Mouse (Mus musculus): ENCODE measurements at regions not wholly inside any gene's neighbourhood (a gene's known extent, or its start where the extent isn't known, plus 50 kb on each side); places are given as distances from the start of the nearest gene placed in this dataset.
A peak's percentile ranks its signal among the peaks of the same experiment; 100 is the strongest.

GRCm38 (mm10) chr4:87384469-87385044 is 154.3 kb upstream of the Slc24a2 start:
- DNase-seq (ENCODE audit: low spot score): no peak
- H3K27ac ChIP-seq (replicated peaks): peak overlapping the region; percentile 81
- no peaks in the 10 kb centered on the region for H3K27me3 ChIP-seq (ENCODE audit: low read depth, poor library complexity, severe bottlenecking)
- peaks cover 36% of the 10 kb centered on the region for H3K4me1 ChIP-seq
- no peaks in the 10 kb centered on the region for H3K9me3 ChIP-seq (replicated peaks)
- WGBS: 58% methylated on average over 6 of the region's 6 CpGs
- no peaks in the 10 kb centered on the region for H3K36me3 ChIP-seq
- no peak overlapping the region for H3K4me3 ChIP-seq

GRCm38 (mm10) chr4:87380716-87381115 is 150.4 kb upstream of the Slc24a2 start:
- 80% methylated on average over 5 of the region's 5 CpGs for WGBS
- H3K4me3 ChIP-seq: no peak overlapping the region
- DNase-seq (ENCODE audit: low spot score): no peak

GRCm38 (mm10) chr4:87379516-87380173 is 149.4 kb upstream of the Slc24a2 start:
- Histone ChIP-seq H3K27me3 (ENCODE audit: low read depth, poor library complexity, severe bottlenecking) (no peaks in the 10 kb centered on the region), H3K9me3 (replicated peaks) (no peaks in the 10 kb centered on the region), H3K36me3 (no peaks in the 10 kb centered on the region), H3K27ac (replicated peaks) (no peak overlapping the region), H3K4me1 (peaks cover 17% of the 10 kb centered on the region), H3K4me3 (no peak overlapping the region)
- WGBS: 76% methylated on average over 4 of the region's 4 CpGs
- no peak for DNase-seq (ENCODE audit: low spot score)

More at GRCm38 (mm10) chr4:87380716-87381115, 150.4 kb upstream of the Slc24a2 start:
- Histone ChIP-seq H3K27me3 (ENCODE audit: low read depth, poor library complexity, severe bottlenecking) (no peaks in the 10 kb centered on the region), H3K4me1 (peaks cover 28% of the 10 kb centered on the region), H3K9me3 (replicated peaks) (no peaks in the 10 kb centered on the region), H3K36me3 (no peaks in the 10 kb centered on the region), H3K27ac (replicated peaks) (no peak overlapping the region)

GRCm38 (mm10) chr4:87371960-87372359 is 141.7 kb upstream of the Slc24a2 start:
- Histone ChIP-seq H3K36me3 (no peaks in the 10 kb centered on the region), H3K4me1 (peaks cover 55% of the 10 kb centered on the region), H3K27ac (replicated peaks) (peak overlapping the region; percentile 79), H3K27me3 (ENCODE audit: low read depth, poor library complexity, severe bottlenecking) (peaks cover 21% of the 10 kb centered on the region), H3K9me3 (replicated peaks) (no peaks in the 10 kb centered on the region), H3K4me3 (no peak overlapping the region)
- WGBS: 33% methylated on average over 7 of the region's 7 CpGs
- no peak for DNase-seq (ENCODE audit: low spot score)

- WGBS: 12% methylated on average over 14 of the region's 14 CpGs
- Histone ChIP-seq H3K4me1 (peaks cover 55% of the 10 kb centered on the region), H3K4me3 (peak overlapping the region; percentile 23; the same call in 1 of the 2 replicates)
Observed at GRCm38 (mm10) chr4:87369626-87370234, 139.5 kb upstream of the Slc24a2 start.

GRCm38 (mm10) chr4:87368413-87369160 is 138.3 kb upstream of the Slc24a2 start:
- no peaks in the 10 kb centered on the region for H3K9me3 ChIP-seq (replicated peaks)
- 6% methylated on average over 20 of the region's 20 CpGs for WGBS
- peak overlapping the region; percentile 95 for H3K27ac ChIP-seq (replicated peaks)
- H3K4me1 ChIP-seq: peaks cover 53% of the 10 kb centered on the region
- H3K27me3 ChIP-seq (ENCODE audit: low read depth, poor library complexity, severe bottlenecking): peaks cover 21% of the 10 kb centered on the region
- no peaks in the 10 kb centered on the region for H3K36me3 ChIP-seq
- peak; percentile 80 for DNase-seq (ENCODE audit: low spot score)
- peak overlapping the region; percentile 57 for H3K4me3 ChIP-seq

More at GRCm38 (mm10) chr4:87369626-87370234, 139.5 kb upstream of the Slc24a2 start:
- Histone ChIP-seq H3K36me3 (no peaks in the 10 kb centered on the region), H3K9me3 (replicated peaks) (no peaks in the 10 kb centered on the region), H3K27ac (replicated peaks) (peak overlapping the region; percentile 95), H3K27me3 (ENCODE audit: low read depth, poor library complexity, severe bottlenecking) (peaks cover 21% of the 10 kb centered on the region)
- DNase-seq (ENCODE audit: low spot score): peak; percentile 62

- H3K36me3 ChIP-seq: no peaks in the 10 kb centered on the region
- peaks cover 46% of the 10 kb centered on the region for H3K4me1 ChIP-seq
- peak; percentile 88 for DNase-seq (ENCODE audit: low spot score)
- no peaks in the 10 kb centered on the region for H3K9me3 ChIP-seq (replicated peaks)
- WGBS: 12% methylated on average over 19 of the region's 19 CpGs
- H3K27me3 ChIP-seq (ENCODE audit: low read depth, poor library complexity, severe bottlenecking): peaks cover 21% of the 10 kb centered on the region
- peak overlapping the region; percentile 95 for H3K27ac ChIP-seq (replicated peaks)
- peak overlapping the region; percentile 57 for H3K4me3 ChIP-seq
Observed at GRCm38 (mm10) chr4:87367732-87368412, 137.6 kb upstream of the Slc24a2 start.

GRCm38 (mm10) chr4:87362201-87362600 is 131.9 kb upstream of the Slc24a2 start:
- Histone ChIP-seq H3K9me3 (replicated peaks) (no peaks in the 10 kb centered on the region), H3K27me3 (ENCODE audit: low read depth, poor library complexity, severe bottlenecking) (no peaks in the 10 kb centered on the region), H3K36me3 (no peaks in the 10 kb centered on the region), H3K4me1 (peaks cover 5% of the 10 kb centered on the region; the same call in 1 of the 2 replicates), H3K27ac (replicated peaks) (no peak overlapping the region), H3K4me3 (no peak overlapping the region)
- peak; percentile 59 for DNase-seq (ENCODE audit: low spot score)
- WGBS: 14% methylated on average over 6 of the region's 6 CpGs

- Histone ChIP-seq H3K4me1 (peaks cover 5% of the 10 kb centered on the region; the same call in 1 of the 2 replicates), H3K27ac (replicated peaks) (no peak overlapping the region), H3K36me3 (no peaks in the 10 kb centered on the region), H3K27me3 (ENCODE audit: low read depth, poor library complexity, severe bottlenecking) (no peaks in the 10 kb centered on the region), H3K9me3 (replicated peaks) (no peaks in the 10 kb centered on the region), H3K4me3 (no peak overlapping the region)
- DNase-seq (ENCODE audit: low spot score): peak; percentile 31
- 47% methylated on average over 9 of the region's 9 CpGs for WGBS
Observed at GRCm38 (mm10) chr4:87359483-87359882, 129.2 kb upstream of the Slc24a2 start.

- 89% methylated on average over 3 of the region's 3 CpGs for WGBS
- no peaks in the 10 kb centered on the region for H3K27me3 ChIP-seq (ENCODE audit: low read depth, poor library complexity, severe bottlenecking)
- H3K4me3 ChIP-seq: no peak overlapping the region
- H3K36me3 ChIP-seq: no peaks in the 10 kb centered on the region
- no peaks in the 10 kb centered on the region for H3K9me3 ChIP-seq (replicated peaks)
- H3K4me1 ChIP-seq: peaks cover 5% of the 10 kb centered on the region; the same call in 1 of the 2 replicates
- no peak for DNase-seq (ENCODE audit: low spot score)
- H3K27ac ChIP-seq (replicated peaks): no peak overlapping the region
Observed at GRCm38 (mm10) chr4:87359004-87359403, 128.7 kb upstream of the Slc24a2 start.

- no peak for DNase-seq (ENCODE audit: low spot score)
- H3K4me1 ChIP-seq: no peaks in the 10 kb centered on the region
- no peak overlapping the region for H3K27ac ChIP-seq (replicated peaks)
- H3K27me3 ChIP-seq (ENCODE audit: low read depth, poor library complexity, severe bottlenecking): no peaks in the 10 kb centered on the region
- H3K36me3 ChIP-seq: no peaks in the 10 kb centered on the region
- H3K4me3 ChIP-seq: no peak overlapping the region
- no peaks in the 10 kb centered on the region for H3K9me3 ChIP-seq (replicated peaks)
- WGBS: 93% methylated on average over 2 of the region's 2 CpGs
Observed at GRCm38 (mm10) chr4:87332968-87333367, 102.7 kb upstream of the Slc24a2 start.

- Histone ChIP-seq H3K4me3 (no peak overlapping the region), H3K36me3 (no peaks in the 10 kb centered on the region), H3K9me3 (replicated peaks) (no peaks in the 10 kb centered on the region), H3K27me3 (ENCODE audit: low read depth, poor library complexity, severe bottlenecking) (no peaks in the 10 kb centered on the region), H3K4me1 (no peaks in the 10 kb centered on the region), H3K27ac (replicated peaks) (no peak overlapping the region)
- no peak for DNase-seq (ENCODE audit: low spot score)
- WGBS: 91% methylated on average over 6 of the region's 6 CpGs
Observed at GRCm38 (mm10) chr4:87329136-87329535, 98.9 kb upstream of the Slc24a2 start.
